Mouse (Mus musculus): ENCODE measurements around the gene Txlna.

Txlna gene

GRCm38 (mm10) chr4:129588865-129589264 lies 52.0 kb downstream of the Txlna start:
- in situ Hi-C loops (cut with MboI): no loop called here

- in situ Hi-C loops (cut with MboI): no loop called here
These were observed 53.9 kb downstream of the Txlna start for GRCm38 (mm10) chr4:129586943-129587342.

- in situ Hi-C loops (cut with MboI): no loop called here
These were observed 55.1 kb downstream of the Txlna start for GRCm38 (mm10) chr4:129585773-129586172.

- in situ Hi-C loops (cut with MboI): no loop called here
These were observed 55.8 kb downstream of the Txlna start for GRCm38 (mm10) chr4:129584884-129585608.

- in situ Hi-C loops (cut with MboI): no loop called here
These were observed 56.5 kb downstream of the Txlna start for GRCm38 (mm10) chr4:129584370-129584769.

- in situ Hi-C loops (cut with MboI): no loop called here
These were observed 58.6 kb downstream of the Txlna start for GRCm38 (mm10) chr4:129582251-129582650.

GRCm38 (mm10) chr4:129580347-129580746 lies 60.5 kb downstream of the Txlna start:
- in situ Hi-C loops (cut with MboI): no loop called here

GRCm38 (mm10) chr4:129578466-129578865 lies 62.4 kb downstream of the Txlna start, which contains the start of gene Fam167b:
Fam167b (minus strand) TSS chr4:129578549.
- in situ Hi-C loops (cut with MboI): no loop called here

- in situ Hi-C loops (cut with MboI): no loop called here
These were observed 63.2 kb downstream of the Txlna start for GRCm38 (mm10) chr4:129577688-129578087.

- in situ Hi-C loops (cut with MboI): no loop called here
These were observed 63.9 kb downstream of the Txlna start for GRCm38 (mm10) chr4:129576863-129577491.

Data from mature B cell (primary cell).